Mouse (Mus musculus): ENCODE measurements at regions not wholly inside any gene's neighbourhood (a gene's known extent, or its start where the extent isn't known, plus 50 kb on each side); places are given as distances from the start of the nearest gene placed in this dataset.

DNA sequence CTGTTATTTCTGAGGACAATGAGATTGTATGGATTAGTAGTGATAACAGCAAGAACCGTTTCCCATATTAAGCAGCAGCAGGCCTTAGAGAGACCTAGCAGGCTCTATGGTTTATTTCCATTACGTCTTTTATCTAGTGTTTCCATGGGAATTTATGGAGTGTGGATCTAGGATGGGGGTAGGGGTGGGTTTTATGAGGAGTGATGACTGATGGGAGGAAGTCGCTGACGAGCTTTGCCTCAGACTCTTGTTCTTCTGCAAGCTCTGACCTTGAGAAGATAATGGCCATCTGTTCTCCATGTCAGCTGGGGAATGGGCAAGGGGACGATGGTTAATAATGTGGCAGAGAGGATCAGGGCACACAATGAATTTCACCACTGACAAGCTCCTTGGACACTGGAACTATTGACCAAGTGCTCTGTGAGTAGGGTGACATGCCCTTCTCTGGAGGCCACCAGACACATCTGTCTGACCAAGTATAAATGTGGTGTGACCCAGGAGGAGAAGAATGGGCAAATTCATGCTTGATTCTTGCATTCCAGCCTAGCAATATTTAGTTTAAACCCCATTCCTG, 243.9 kb upstream of the Tnp1 start:
- TF ChIP-seq MYB (IDR thresholded peaks at IDR 0.05; ENCODE audit: low read depth, low read length) (no peak), CTCF (IDR thresholded peaks at IDR 0.05 in 2 of 3, conservative IDR thresholded peaks at IDR 0.05 in 1 of 3; ENCODE audit: control insufficient read depth in 1 of 3, insufficient read depth in 1 of 3, low read depth in 2 of 3, low read length in 3 of 3, poor library complexity in 1 of 3, severe bottlenecking in 1 of 3) (no peak), MAX (IDR thresholded peaks at IDR 0.05; ENCODE audit: low read length) (no peak), E2F4 (IDR thresholded peaks at IDR 0.05; ENCODE audit: borderline replicate concordance, low read depth, low read length) (no peak), ETS1 (IDR thresholded peaks at IDR 0.05; ENCODE audit: low read depth, low read length) (no peak), POLR2A (IDR thresholded peaks at IDR 0.05; ENCODE audit: control insufficient read depth in 1 of 2, insufficient read depth in 1 of 2, low read depth in 1 of 2, low read length in 2 of 2, poor library complexity in 1 of 2) (no peak), MEF2A (IDR thresholded peaks at IDR 0.05; ENCODE audit: extremely low read depth, insufficient replicate concordance, low read depth, low read length, poor library complexity, severe bottlenecking) (no peak), ZNF384 (IDR thresholded peaks at IDR 0.05; ENCODE audit: low read depth, low read length) (no peak), TBP (IDR thresholded peaks at IDR 0.05; ENCODE audit: low read depth, low read length) (no peak), USF1 (IDR thresholded peaks at IDR 0.05; ENCODE audit: low read depth, low read length) (no peak), POLR2AphosphoS2 (IDR thresholded peaks at IDR 0.05; ENCODE audit: low read length) (no peak), MAFK (IDR thresholded peaks at IDR 0.05; ENCODE audit: borderline replicate concordance, low read depth, low read length) (no peak)
